8 mouse cellular contexts compared by ENCODE assay signal in genomic region chr10:66852708-66853107, GRCm38 (mm10).
A peak's percentile ranks its signal among the peaks of the same experiment; 100 is the strongest.
DNase-seq lines count a peak whose midpoint lies in the region; ATAC-seq and TF ChIP-seq lines count a peak whose summit lies in the region.

No protein-coding gene starts in this region.

- no peaks in the 10 kb centered on the region for H3K9me3 ChIP-seq in embryonic facial prominence, embryonic 13.5 days
- no peaks in the 10 kb centered on the region for H3K9me3 ChIP-seq in embryonic facial prominence, embryonic 10.5 days
- no peaks in the 10 kb centered on the region for H3K9me3 ChIP-seq in stomach, embryonic 16.5 days (replicated peaks; ENCODE audit: control insufficient read depth, low read length)
- H3K9me3 ChIP-seq in stomach, postnatal 0 days (ENCODE audit: control insufficient read depth, low read length): no peaks in the 10 kb centered on the region
- no peaks in the 10 kb centered on the region for H3K9me3 ChIP-seq in liver, embryonic 14.5 days (ENCODE audit: control insufficient read depth, low read length)
- H3K9me3 ChIP-seq in neural tube, embryonic 15.5 days (replicated peaks): no peaks in the 10 kb centered on the region

- 0 out of 2 replicates have a peak, but pooled peaks cover 2% of the 10 kb centered on the region for H3K27me3 ChIP-seq in embryonic facial prominence, embryonic 13.5 days
- 0 out of 2 replicates have a peak, but pooled peaks cover 3% of the 10 kb centered on the region for H3K27me3 ChIP-seq in embryonic facial prominence, embryonic 10.5 days (replicated peaks; ENCODE audit: low read depth, poor library complexity, severe bottlenecking)
- no peaks in the 10 kb centered on the region for H3K27me3 ChIP-seq in stomach, embryonic 16.5 days (ENCODE audit: control insufficient read depth, insufficient read depth, low read length)
- H3K27me3 ChIP-seq in stomach, postnatal 0 days (ENCODE audit: control insufficient read depth, insufficient read depth, low read length): no peaks in the 10 kb centered on the region
- no peaks in the 10 kb centered on the region for H3K27me3 ChIP-seq in liver, embryonic 14.5 days (ENCODE audit: control insufficient read depth, insufficient read depth, low read length)
- no peaks in the 10 kb centered on the region for H3K27me3 ChIP-seq in neural tube, embryonic 15.5 days (replicated peaks)

- no peak for TF ChIP-seq CTCF in stomach, postnatal 0 days (IDR thresholded peaks at IDR 0.05; ENCODE audit: low read depth)
- no peak for TF ChIP-seq CTCF in liver, embryonic 14.5 days (IDR thresholded peaks at IDR 0.05; ENCODE audit: low read depth)

- H3K36me3 ChIP-seq in embryonic facial prominence, embryonic 13.5 days: no peaks in the 10 kb centered on the region
- H3K36me3 ChIP-seq in embryonic facial prominence, embryonic 10.5 days (replicated peaks): no peaks in the 10 kb centered on the region
- no peaks in the 10 kb centered on the region for H3K36me3 ChIP-seq in stomach, embryonic 16.5 days (ENCODE audit: control insufficient read depth, insufficient read depth, low read length)
- no peaks in the 10 kb centered on the region for H3K36me3 ChIP-seq in stomach, postnatal 0 days (ENCODE audit: control insufficient read depth, insufficient read depth, low read length)
- H3K36me3 ChIP-seq in liver, embryonic 14.5 days (replicated peaks; ENCODE audit: control insufficient read depth, insufficient read depth, low read depth): no peaks in the 10 kb centered on the region
- no peaks in the 10 kb centered on the region for H3K36me3 ChIP-seq in neural tube, embryonic 15.5 days

- ATAC-seq in embryonic facial prominence, embryonic 13.5 days (ENCODE audit: insufficient number of reproducible peaks, insufficient read depth, low FRiP score, low TSS enrichment, low read depth): no peak
- no peak for ATAC-seq in stomach, embryonic 16.5 days (ENCODE audit: insufficient read depth, low FRiP score)
- no peak for ATAC-seq in stomach, postnatal 0 days (ENCODE audit: low FRiP score, low TSS enrichment)
- ATAC-seq in liver, embryonic 14.5 days (ENCODE audit: insufficient read depth): no peak; the same call in 1 of the 2 replicates
- ATAC-seq in neural tube, embryonic 15.5 days (ENCODE audit: low FRiP score): no peak

- no peak overlapping the region for H3K27ac ChIP-seq in embryonic facial prominence, embryonic 13.5 days
- no peak overlapping the region for H3K27ac ChIP-seq in embryonic facial prominence, embryonic 10.5 days (replicated peaks)
- H3K27ac ChIP-seq in stomach, embryonic 16.5 days (ENCODE audit: low read length): no peak overlapping the region
- no peak overlapping the region for H3K27ac ChIP-seq in stomach, postnatal 0 days (replicated peaks)
- H3K27ac ChIP-seq in liver, embryonic 14.5 days: no peak overlapping the region
- H3K27ac ChIP-seq in neural tube, embryonic 15.5 days (replicated peaks): no peak overlapping the region

- peaks cover 3% of the 10 kb centered on the region; the same call in 1 of the 2 replicates for H3K4me1 ChIP-seq in embryonic facial prominence, embryonic 13.5 days
- no peaks in the 10 kb centered on the region for H3K4me1 ChIP-seq in embryonic facial prominence, embryonic 10.5 days
- H3K4me1 ChIP-seq in stomach, embryonic 16.5 days (ENCODE audit: control insufficient read depth, insufficient read depth, low read length): 0 out of 2 replicates have a peak, but pooled peaks cover 2% of the 10 kb centered on the region
- H3K4me1 ChIP-seq in stomach, postnatal 0 days (replicated peaks; ENCODE audit: control insufficient read depth, insufficient read depth): no peaks in the 10 kb centered on the region
- 0 out of 4 replicates have a peak, but pooled peaks cover 0 to 3% of the 10 kb centered on the region in 2 experiments for H3K4me1 ChIP-seq in liver, embryonic 14.5 days (replicated peaks; ENCODE audit: control insufficient read depth in 2 of 2, insufficient read depth in 2 of 2, low read length in 1 of 2)
- peaks cover 2% of the 10 kb centered on the region; the same call in 1 of the 2 replicates for H3K4me1 ChIP-seq in neural tube, embryonic 15.5 days

- no peak for TF ChIP-seq EP300 in stomach, postnatal 0 days (optimal IDR thresholded peaks at IDR 0.05)
- no peak for TF ChIP-seq EP300 in liver, embryonic 14.5 days (IDR thresholded peaks at IDR 0.05; ENCODE audit: low read depth)

- no peak overlapping the region for H3K9ac ChIP-seq in embryonic facial prominence, embryonic 13.5 days
- no peak overlapping the region for H3K9ac ChIP-seq in stomach, embryonic 16.5 days (ENCODE audit: low read length)
- H3K9ac ChIP-seq in stomach, postnatal 0 days (ENCODE audit: low read length): no peak overlapping the region
- H3K9ac ChIP-seq in liver, embryonic 14.5 days (replicated peaks): no peak overlapping the region
- no peak overlapping the region for H3K9ac ChIP-seq in neural tube, embryonic 15.5 days (replicated peaks)

- H3K4me3 ChIP-seq in embryonic facial prominence, embryonic 13.5 days: no peak overlapping the region
- no peak overlapping the region for H3K4me3 ChIP-seq in embryonic facial prominence, embryonic 10.5 days
- no peak overlapping the region for H3K4me3 ChIP-seq in stomach, embryonic 16.5 days (replicated peaks; ENCODE audit: low read length)
- H3K4me3 ChIP-seq in stomach, postnatal 0 days (ENCODE audit: low read depth, low read length): no peak overlapping the region
- H3K4me3 ChIP-seq in liver, embryonic 14.5 days (ENCODE audit: insufficient read depth in 1 of 2, low read depth in 2 of 2, low read length in 2 of 2): no peak overlapping the region
- no peak overlapping the region for H3K4me3 ChIP-seq in neural tube, embryonic 15.5 days (replicated peaks)

- DNase-seq in embryonic facial prominence, embryonic 10.5 days (ENCODE audit: low spot score): no peak
- no peak for DNase-seq in stomach, postnatal 0 days (ENCODE audit: low spot score)
- DNase-seq in liver, embryonic 14.5 days (ENCODE audit: low read depth in 3 of 3, low spot score in 3 of 3): peak in 1 of 3 experiments; percentile 16
- no peak for DNase-seq in embryo, embryonic 10.5 days (ENCODE audit: low spot score)
- DNase-seq in urinary bladder, postnatal 36 days (ENCODE audit: low spot score in 2 of 2): no peak

- peak overlapping the region; percentile 37 for H3K4me2 ChIP-seq in embryonic facial prominence, embryonic 13.5 days
- peak overlapping the region; percentile 33; the same call in 1 of the 2 replicates for H3K4me2 ChIP-seq in stomach, embryonic 16.5 days (ENCODE audit: low read depth, low read length)
- no peak overlapping the region for H3K4me2 ChIP-seq in stomach, postnatal 0 days (replicated peaks; ENCODE audit: low read depth)
- H3K4me2 ChIP-seq in liver, embryonic 14.5 days (ENCODE audit: low read depth): peak overlapping the region; percentile 17; the same call in 1 of the 2 replicates
- no peak overlapping the region for H3K4me2 ChIP-seq in neural tube, embryonic 15.5 days

- WGBS in embryonic facial prominence, embryonic 13.5 days: 39% methylated on average over 5 of the region's 5 CpGs
- WGBS in embryonic facial prominence, embryonic 10.5 days: 53% methylated on average over 5 of the region's 5 CpGs
- WGBS in stomach, embryonic 16.5 days: 51% methylated on average over 5 of the region's 5 CpGs
- WGBS in stomach, postnatal 0 days: 41% methylated on average over 5 of the region's 5 CpGs
- WGBS in liver, embryonic 14.5 days (ENCODE audit: insufficient replicate concordance): 14% methylated on average over 5 of the region's 5 CpGs
- 62% methylated on average over 5 of the region's 5 CpGs for WGBS in neural tube, embryonic 15.5 days

Comparison
In these comparisons a context has a peak if more than half of its experiments do, and no peak if none do; other contexts are left out.
1. H3K4me2 ChIP-seq: peak in embryonic facial prominence, embryonic 13.5 days (single experiment), stomach, embryonic 16.5 days (single experiment) and liver, embryonic 14.5 days (single experiment); none in stomach, postnatal 0 days (single experiment) and neural tube, embryonic 15.5 days (single experiment).